Mouse (Mus musculus) liver, embryonic 11.5 days (tissue): ENCODE measurements around the gene Rexo1. TPM values are rescaled to one million over a fixed set of nuclear protein-coding genes. Genes with fewer than 3 reads are reported as not detected.

ENCODE experiments used
- ATAC-seq: fragments of 200-750 bp; cut with Nextera tagmentation; replicated peaks from 2 replicates; pipeline ENCODE4 v1.8.0; 2017; ENCODE audit warnings: moderate number of reproducible peaks, mild to moderate bottlenecking, moderate TSS enrichment, moderate library complexity; ENCODE audit not compliant: low FRiP score
- DNase-seq: peaks from one replicate; pipeline ENCODE4 v3.0.0-alpha.2; 2017; ENCODE audit warnings: low spot score
- H3K27ac ChIP-seq: fragments of 300-500 bp; sonication (generic); 2 replicates; pipeline ENCODE4 v1.5.1; 2014; ENCODE audit warnings: mild to moderate bottlenecking, low read depth, low read length, control low read depth
- H3K27me3 ChIP-seq: fragments of 300-500 bp; sonication (generic); replicated peaks from 2 replicates; pipeline ENCODE4 v1.6.1; 2014; ENCODE audit warnings: low read length, mixed read lengths; ENCODE audit not compliant: control insufficient read depth, insufficient read depth
- H3K36me3 ChIP-seq: fragments of 300-500 bp; sonication (generic); 2 replicates; pipeline ENCODE4 v1.6.1; 2014; ENCODE audit warnings: mild to moderate bottlenecking, low read length, moderate library complexity, mixed read lengths; ENCODE audit not compliant: control insufficient read depth, insufficient read depth
- H3K4me1 ChIP-seq: fragments of 300-500 bp; sonication (generic); replicated peaks from 2 replicates; pipeline ENCODE4 v1.6.1; 2014; ENCODE audit warnings: low read length, mixed read lengths; ENCODE audit not compliant: control insufficient read depth, insufficient read depth
- H3K4me2 ChIP-seq: fragments of 300-500 bp; sonication (generic); 2 replicates; pipeline ENCODE4 v1.6.1; 2014; ENCODE audit warnings: mild to moderate bottlenecking, control low read depth, moderate library complexity
- H3K4me3 ChIP-seq: fragments of 300-500 bp; sonication (generic); 2 replicates; pipeline ENCODE4 v1.5.1; 2014; ENCODE audit warnings: low read depth, low read length, control low read depth
- H3K9ac ChIP-seq: fragments of 300-500 bp; sonication (generic); 2 replicates; pipeline ENCODE4 v1.6.1; 2014; ENCODE audit warnings: low read depth, low read length, control low read depth
- H3K9me3 ChIP-seq: fragments of 300-500 bp; sonication (generic); 2 replicates; pipeline ENCODE4 v1.6.1; 2016; ENCODE audit warnings: low read length, inconsistent platforms, mixed read lengths; ENCODE audit not compliant: control insufficient read depth
- WGBS: fragments of 180-500 bp; shearing (Covaris S2); extraction: QIAGEN DNeasy Blood & Tissue Kit; methylation state at CpG from one replicate; pipeline ENCODE4 v1.1.7; 2014; 5-methylcytosine and 5-hydroxymethylcytosine counted together
- microRNA-seq: library from miRNA; unstranded; fragments of <30 nt; microRNA quantifications from one replicate; pipeline ENCODE4, GENCODE M21; 2017; ENCODE audit warnings: borderline number of aligned reads
- polyA plus RNA-seq: library from polyadenylated mRNA; unstranded; fragments of >200 nt; fragmentation: Nextera tagmentation; extraction: Ambion mirVana; gene quantifications from 2 replicates; pipeline ENCODE4 v1.2.1, GENCODE M21; 2014

Rexo1 gene
- polyA plus RNA-seq, 1 experiment from 2014 or later: 33.4 TPM

- no peak overlapping the region for H3K9ac ChIP-seq
- H3K4me2 ChIP-seq: no peak overlapping the region
- no peaks in the 10 kb centered on the region for H3K36me3 ChIP-seq
- ATAC-seq (no peak), DNase-seq (no peak)
- H3K9me3 ChIP-seq: no peaks in the 10 kb centered on the region
- H3K27me3 ChIP-seq: peaks cover 90% of the 10 kb centered on the region
- H3K27ac ChIP-seq: no peak overlapping the region
- H3K4me3 ChIP-seq: no peak overlapping the region
- 4% methylated on average over 7 of the region's 7 CpGs for whole genome bisulfite sequencing
- peaks cover 2% of the 10 kb centered on the region for H3K4me1 ChIP-seq
Observed at GRCm38 (mm10) chr10:80502291-80502690, 59.1 kb downstream of the Rexo1 start.

GRCm38 (mm10) chr10:80496421-80496820, 64.9 kb downstream of the Rexo1 start:
- WGBS: 3% methylated on average over 20 of the region's 20 CpGs
- Histone ChIP-seq H3K27ac (peak overlapping the region; percentile 39; the same call in 1 of the 2 replicates), H3K4me3 (peak overlapping the region; percentile 54), H3K36me3 (no peaks in the 10 kb centered on the region), H3K9ac (0 out of 2 replicates have a peak overlapping the region, but pooled peaks have one; percentile 48), H3K4me2 (peak overlapping the region; percentile 68), H3K9me3 (no peaks in the 10 kb centered on the region), H3K27me3 (peaks cover 100% of the 10 kb centered on the region), H3K4me1 (peaks cover 14% of the 10 kb centered on the region)
- no peak for DNase-seq
- ATAC-seq: peak; percentile 45

- Histone ChIP-seq H3K9me3 (no peaks in the 10 kb centered on the region), H3K4me1 (peaks cover 14% of the 10 kb centered on the region), H3K4me3 (peak overlapping the region; percentile 54), H3K36me3 (no peaks in the 10 kb centered on the region), H3K4me2 (peak overlapping the region; percentile 68), H3K27me3 (peaks cover 100% of the 10 kb centered on the region), H3K27ac (peak overlapping the region; percentile 39), H3K9ac (peak overlapping the region; percentile 48; the same call in 1 of the 2 replicates)
- no peak for ATAC-seq
- under 1% methylated on average over 34 of the region's 35 CpGs for WGBS
- DNase-seq: no peak
Observed at GRCm38 (mm10) chr10:80495901-80496300, 65.5 kb downstream of the Rexo1 start.

GRCm38 (mm10) chr10:80494732-80495131, 66.6 kb downstream of the Rexo1 start, which contains the start of gene Onecut3:
Onecut3 (plus strand) TSS chr10:80494835.
- ATAC-seq: 0 out of 2 replicates have a peak, but pooled peaks have one; percentile 35
- Histone ChIP-seq H3K27me3 (peaks cover 100% of the 10 kb centered on the region), H3K36me3 (no peaks in the 10 kb centered on the region), H3K9ac (peak within 1 kb of the TSS; percentile 48; the same call in 1 of the 2 replicates), H3K4me2 (peak within 1 kb of the TSS; percentile 68), H3K4me3 (peak within 1 kb of the TSS; percentile 54), H3K4me1 (peaks cover 14% of the 10 kb centered on the region), H3K9me3 (no peaks in the 10 kb centered on the region), H3K27ac (peak within 1 kb of the TSS; percentile 43)
- DNase-seq: peak; percentile 72
- WGBS: 3% methylated on average over 24 of the region's 42 CpGs

Small RNA genes within 50 kb of the gene (microRNA-seq; reads per million reads assigned to microRNA genes)
- gene Mir6912: 1.1 reads per million

Other genes with a start within 250 kb of the Rexo1 start
- gene 2310011J03Rik, start 241.0 kb downstream of the Rexo1 start, polyA plus RNA-seq: 46.2 and 47.8 TPM in 2 replicates
- 12.6 and 12.8 TPM in 2 replicates for gene Pcsk4, start 232.1 kb downstream of the Rexo1 start, polyA plus RNA-seq
- 74.3 and 76.1 TPM in 2 replicates for gene Reep6, start 231.6 kb downstream of the Rexo1 start, polyA plus RNA-seq
- gene Adamtsl5, start 213.1 kb downstream of the Rexo1 start, polyA plus RNA-seq: 1.6 and 2.6 TPM in 2 replicates
- gene Plk5, start 205.1 kb downstream of the Rexo1 start, polyA plus RNA-seq: 0.25 TPM in 2 replicates
- 2.5 and 3.7 TPM in 2 replicates for gene Mex3d, start 173.9 kb downstream of the Rexo1 start, polyA plus RNA-seq
- 174 and 175 TPM in 2 replicates for gene Mbd3, start 162.0 kb downstream of the Rexo1 start, polyA plus RNA-seq
- 835 and 866 TPM in 2 replicates for gene Uqcr11, start 154.7 kb downstream of the Rexo1 start, polyA plus RNA-seq
- gene Tcf3, start 127.9 kb downstream of the Rexo1 start, polyA plus RNA-seq: 148 and 149 TPM in 2 replicates
- gene Onecut3, start 66.7 kb downstream of the Rexo1 start, polyA plus RNA-seq: 0.94 and 1.3 TPM in 2 replicates
- 0.12 and 0.23 TPM in 2 replicates for gene Atp8b3, start 22.4 kb downstream of the Rexo1 start, polyA plus RNA-seq
- gene Klf16, start 15.8 kb upstream of the Rexo1 start, polyA plus RNA-seq: 10.0 and 11.4 TPM in 2 replicates
- 89.7 and 96.5 TPM in 2 replicates for gene Abhd17a, start 28.8 kb upstream of the Rexo1 start, polyA plus RNA-seq
- 93.9 and 94.3 TPM in 2 replicates for gene Scamp4, start 41.3 kb upstream of the Rexo1 start, polyA plus RNA-seq
- gene Adat3, start 41.3 kb upstream of the Rexo1 start, polyA plus RNA-seq: 9.7 TPM in 2 replicates
- gene Gm49322, start 44.5 kb upstream of the Rexo1 start, polyA plus RNA-seq: 3.6 TPM in 2 replicates
- gene Csnk1g2, start 61.3 kb upstream of the Rexo1 start, polyA plus RNA-seq: 92.3 and 96.1 TPM in 2 replicates
- gene Btbd2, start 95.5 kb upstream of the Rexo1 start, polyA plus RNA-seq: 38.0 and 38.4 TPM in 2 replicates
- 124 and 128 TPM in 2 replicates for gene Mknk2, start 116.6 kb upstream of the Rexo1 start, polyA plus RNA-seq
- 56.7 and 57.3 TPM in 2 replicates for gene Mob3a, start 140.4 kb upstream of the Rexo1 start, polyA plus RNA-seq
- 5.7 and 6.8 TPM in 2 replicates for gene Izumo4, start 140.6 kb upstream of the Rexo1 start, polyA plus RNA-seq
- 53.1 and 53.2 TPM in 2 replicates for gene Ap3d1, start 180.7 kb upstream of the Rexo1 start, polyA plus RNA-seq
- 23.9 and 28.2 TPM in 2 replicates for gene Dot1l, start 193.6 kb upstream of the Rexo1 start, polyA plus RNA-seq
- gene Sf3a2, start 236.6 kb upstream of the Rexo1 start, polyA plus RNA-seq: 116 and 121 TPM in 2 replicates
- 178 and 188 TPM in 2 replicates for gene Plekhj1, start 237.1 kb upstream of the Rexo1 start, polyA plus RNA-seq
- gene Amh, start 243.7 kb upstream of the Rexo1 start, polyA plus RNA-seq: 0.14 TPM in 1 of 2 replicates, not detected in the other